Mouse (Mus musculus) CH12F3 (cell line): ENCODE results near the gene Itga9.

Source experiments
- in situ Hi-C: fragments of 300-500 bp; cut with MboI; formaldehyde crosslinking; loops from 2 replicates; pipeline ENCODE4 v1.14.3; 2020; ENCODE audit warnings: low sequenced_read_pairs

Itga9 gene

GRCm38 (mm10) chr9:118939410-118939809, 332.9 kb downstream of the Itga9 start:
- in situ Hi-C loops: no loop called here

GRCm38 (mm10) chr9:118939831-118940230, 333.3 kb downstream of the Itga9 start:
- in situ Hi-C loops: no loop called here

- in situ Hi-C loops: no loop called here
Measured at GRCm38 (mm10) chr9:118940591-118941207, 334.2 kb downstream of the Itga9 start.

GRCm38 (mm10) chr9:118942030-118942429, 335.5 kb downstream of the Itga9 start:
- in situ Hi-C loops: no loop called here

GRCm38 (mm10) chr9:118943941-118944340, 337.5 kb downstream of the Itga9 start:
- in situ Hi-C loops: no loop called here

GRCm38 (mm10) chr9:118944388-118944787, 337.9 kb downstream of the Itga9 start:
- in situ Hi-C loops: no loop called here

- in situ Hi-C loops: no loop called here
Measured at GRCm38 (mm10) chr9:118948486-118948885, 342.0 kb downstream of the Itga9 start.

GRCm38 (mm10) chr9:118949124-118949523, 342.6 kb downstream of the Itga9 start:
- in situ Hi-C loops: no loop called here

- in situ Hi-C loops: no loop called here
Measured at GRCm38 (mm10) chr9:118949654-118950053, 343.2 kb downstream of the Itga9 start.

GRCm38 (mm10) chr9:118950061-118950460, 343.6 kb downstream of the Itga9 start:
- in situ Hi-C loops: no loop called here
